Comparison of ENCODE assay signal across 7 mouse cellular contexts in the genomic region with DNA sequence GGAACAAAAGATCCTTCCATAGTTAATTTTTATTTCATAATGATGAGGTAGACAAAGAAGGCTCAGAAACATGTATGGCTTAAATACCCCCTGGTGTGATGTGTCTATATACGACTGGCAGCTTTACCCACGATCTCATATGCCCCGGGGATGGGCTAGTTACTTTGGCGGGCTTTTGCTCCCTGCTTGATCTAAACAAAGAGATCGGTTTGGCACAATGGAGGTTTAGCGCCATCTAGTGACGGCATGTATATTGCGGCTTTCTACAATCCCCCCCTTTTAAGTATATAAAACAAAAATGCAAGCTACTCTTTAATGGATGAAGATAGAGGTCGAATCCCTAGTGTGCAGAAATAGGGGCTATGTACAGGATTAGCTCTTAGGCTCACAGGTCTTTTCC.
DNase-seq lines count a peak whose midpoint lies in the region; ATAC-seq and TF ChIP-seq lines count a peak whose summit lies in the region.
"Not testable (repeated sequence)": the region's sequence is repeated elsewhere in the genome, so short reads cannot be mapped to it uniquely, and the experiment has no call there.

No protein-coding gene starts in this region.

- not testable (repeated sequence) for H3K4me1 ChIP-seq in forebrain, embryonic 11.5 days (replicated peaks; ENCODE audit: control insufficient read depth, insufficient read depth, low read length); hindbrain, embryonic 11.5 days (replicated peaks; ENCODE audit: control insufficient read depth, insufficient read depth, low read length); liver, postnatal 0 days (ENCODE audit: insufficient read depth); neural tube, embryonic 11.5 days (ENCODE audit: control insufficient read depth, insufficient read depth, low read length)

- WGBS in forebrain, embryonic 11.5 days: 62% methylated on average over 9 of the region's 9 CpGs
- WGBS in hindbrain, embryonic 11.5 days: 48% methylated on average over 9 of the region's 9 CpGs
- 37% methylated on average over 9 of the region's 9 CpGs for WGBS in liver, postnatal 0 days (ENCODE audit: insufficient replicate concordance)
- 51% methylated on average over 9 of the region's 9 CpGs for WGBS in neural tube, embryonic 11.5 days

- TF ChIP-seq CTCF in liver, postnatal 0 days (IDR thresholded peaks at IDR 0.05; ENCODE audit: low read depth): peak; percentile 53

- H3K9me3 ChIP-seq in forebrain, embryonic 11.5 days (ENCODE audit: control insufficient read depth, low read length); hindbrain, embryonic 11.5 days (ENCODE audit: control insufficient read depth, low read length); liver, postnatal 0 days (ENCODE audit: low read length); neural tube, embryonic 11.5 days (ENCODE audit: control insufficient read depth, low read length): not testable (repeated sequence)

- not testable (repeated sequence) for H3K27me3 ChIP-seq in forebrain, embryonic 11.5 days (ENCODE audit: control insufficient read depth, insufficient read depth, low read length); hindbrain, embryonic 11.5 days (ENCODE audit: control insufficient read depth, insufficient read depth, low read length); liver, postnatal 0 days (ENCODE audit: insufficient read depth, low read length); neural tube, embryonic 11.5 days (ENCODE audit: control insufficient read depth, insufficient read depth, low read length)

- not testable (repeated sequence) for TF ChIP-seq EP300 in liver, postnatal 0 days (IDR thresholded peaks at IDR 0.05; ENCODE audit: low read depth)

- not testable (repeated sequence) for H3K9ac ChIP-seq in forebrain, embryonic 11.5 days (ENCODE audit: low read length); hindbrain, embryonic 11.5 days (ENCODE audit: low read depth, low read length); liver, postnatal 0 days (replicated peaks); neural tube, embryonic 11.5 days (ENCODE audit: low read length)

- not testable (repeated sequence) for ATAC-seq in forebrain, embryonic 11.5 days (replicated peaks; ENCODE audit: low FRiP score); hindbrain, embryonic 11.5 days (ENCODE audit: low FRiP score); liver, postnatal 0 days; neural tube, embryonic 11.5 days (ENCODE audit: insufficient read depth, low FRiP score, low TSS enrichment)

- H3K27ac ChIP-seq in forebrain, embryonic 11.5 days (ENCODE audit: low read depth, low read length); hindbrain, embryonic 11.5 days (ENCODE audit: low read depth, low read length); liver, postnatal 0 days (ENCODE audit: low read depth); neural tube, embryonic 11.5 days (ENCODE audit: low read depth, low read length): not testable (repeated sequence)

- peak; percentile 14 for DNase-seq in MN1 (ENCODE audit: low spot score)
- peak; percentile 1 for DNase-seq in cerebellum, adult 9-11 months
- DNase-seq in forebrain, embryonic 11.5 days (ENCODE audit: low spot score): peak; percentile 51
- peak; percentile 49 for DNase-seq in hindbrain, embryonic 11.5 days (ENCODE audit: low spot score)
- peak; percentile 13 to 21 for DNase-seq in kidney, postnatal 4 days
- DNase-seq in liver, postnatal 0 days: peak; percentile 15
- DNase-seq in neural tube, embryonic 11.5 days (ENCODE audit: low spot score): peak; percentile 18

- H3K36me3 ChIP-seq in forebrain, embryonic 11.5 days (ENCODE audit: control insufficient read depth, insufficient read depth, low read length); hindbrain, embryonic 11.5 days (ENCODE audit: control insufficient read depth, insufficient read depth, low read length); liver, postnatal 0 days (replicated peaks; ENCODE audit: insufficient read depth, low read length); neural tube, embryonic 11.5 days (ENCODE audit: control insufficient read depth, insufficient read depth, low read length): not testable (repeated sequence)

- not testable (repeated sequence) for H3K4me2 ChIP-seq in forebrain, embryonic 11.5 days (ENCODE audit: low read depth, low read length, severe bottlenecking); hindbrain, embryonic 11.5 days (replicated peaks; ENCODE audit: low read depth, low read length); liver, postnatal 0 days (ENCODE audit: low read depth, low read length); neural tube, embryonic 11.5 days (ENCODE audit: low read depth)

- H3K4me3 ChIP-seq in forebrain, embryonic 11.5 days (ENCODE audit: low read depth, low read length); hindbrain, embryonic 11.5 days (ENCODE audit: low read depth, low read length); liver, postnatal 0 days (ENCODE audit: low read depth, low read length); neural tube, embryonic 11.5 days (ENCODE audit: low read depth, low read length): not testable (repeated sequence)

Comparison
In these comparisons a context has a peak if more than half of its experiments do, and no peak if none do; other contexts are left out.
1. DNase-seq: peak in every context shown above with its lines; median percentile 51 in forebrain, embryonic 11.5 days; 49 in hindbrain, embryonic 11.5 days; 18 in neural tube, embryonic 11.5 days; 17 in kidney, postnatal 4 days; 15 in liver, postnatal 0 days; 14 in MN1; 1 in cerebellum, adult 9-11 months.